Mouse (Mus musculus) kidney, embryonic 16.5 days (tissue): ENCODE results near the gene Shbg. TPM values are rescaled to one million over a fixed set of nuclear protein-coding genes. Genes with fewer than 3 reads are reported as not detected.

ENCODE experiments used
- ATAC-seq: fragments of 200-750 bp; cut with Nextera tagmentation; 2 replicates; pipeline ENCODE4 v1.8.0; 2017; ENCODE audit warnings: moderate TSS enrichment; ENCODE audit not compliant: low FRiP score, low TSS enrichment
- H3K27ac ChIP-seq: fragments of 300-500 bp; sonication (generic); 2 replicates; pipeline ENCODE4 v1.5.1; 2014; ENCODE audit warnings: low read length
- H3K27me3 ChIP-seq: fragments of 300-500 bp; sonication (generic); 2 replicates; pipeline ENCODE4 v1.6.1; 2014; ENCODE audit warnings: low read length, control low read depth, mixed read lengths; ENCODE audit not compliant: insufficient read depth
- H3K36me3 ChIP-seq: fragments of 300-500 bp; sonication (generic); 2 replicates; pipeline ENCODE4 v1.6.1; 2014; ENCODE audit warnings: low read length, control low read depth, mixed read lengths; ENCODE audit not compliant: insufficient read depth
- H3K4me1 ChIP-seq: fragments of 300-500 bp; sonication (generic); 2 replicates; pipeline ENCODE4 v1.6.1; 2014; ENCODE audit warnings: low read length, control low read depth, mixed read lengths; ENCODE audit not compliant: insufficient read depth
- H3K4me2 ChIP-seq: fragments of 300-500 bp; sonication (generic); replicated peaks from 2 replicates; pipeline ENCODE4 v1.6.1; 2014; ENCODE audit warnings: low read depth, low read length
- H3K4me3 ChIP-seq: fragments of 300-500 bp; sonication (generic); 2 replicates; pipeline ENCODE4 v1.5.1; 2014; ENCODE audit warnings: mild to moderate bottlenecking, low read length
- H3K9ac ChIP-seq: fragments of 300-500 bp; sonication (generic); replicated peaks from 2 replicates; pipeline ENCODE4 v1.6.1; 2014; ENCODE audit warnings: low read length
- H3K9me3 ChIP-seq: fragments of 300-500 bp; sonication (generic); 2 replicates; pipeline ENCODE4 v1.6.1; 2016; ENCODE audit warnings: low read length, control low read depth
- WGBS: fragments of 180-500 bp; shearing (Covaris S2); extraction: QIAGEN DNeasy Blood & Tissue Kit; methylation state at CpG from one replicate; pipeline ENCODE4 v1.1.7; 2014; 5-methylcytosine and 5-hydroxymethylcytosine counted together
- polyA plus RNA-seq: library from polyadenylated mRNA; unstranded; fragments of >200 nt; fragmentation: Nextera tagmentation; extraction: Ambion mirVana; gene quantifications from 2 replicates; pipeline ENCODE4 v1.2.1, GENCODE M21; 2015

The Shbg gene
- polyA plus RNA-seq, 1 experiment from 2014 or later, result not detected

DNA sequence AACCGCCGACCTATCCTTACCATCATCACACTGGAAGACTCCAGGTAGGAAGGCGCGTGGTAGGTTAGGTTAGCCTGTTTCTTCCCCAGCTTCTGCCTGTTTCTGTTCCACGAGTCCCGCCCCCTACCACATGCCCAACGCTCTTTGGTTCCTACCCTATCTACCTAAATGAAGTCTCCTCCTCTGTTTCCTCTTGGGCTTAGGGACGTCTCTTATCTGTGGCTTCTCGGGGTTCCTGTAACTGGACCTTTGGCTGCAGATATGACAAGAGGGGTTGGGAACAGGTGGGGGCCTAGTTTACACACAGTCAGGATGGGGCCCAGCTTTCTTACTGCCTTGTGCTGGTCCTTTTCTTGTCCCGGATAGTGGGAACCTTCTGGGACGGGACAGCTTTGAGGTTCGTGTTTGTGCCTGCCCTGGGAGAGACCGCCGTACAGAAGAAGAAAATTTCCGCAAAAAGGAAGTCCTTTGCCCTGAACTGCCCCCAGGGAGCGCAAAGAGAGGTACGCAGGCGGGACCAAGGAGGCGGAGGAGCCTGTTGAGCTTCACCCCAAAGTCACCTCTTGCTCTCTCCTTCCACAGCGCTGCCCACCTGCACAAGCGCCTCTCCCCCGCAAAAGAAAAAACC, 28.4 kb downstream of the Shbg start:
- Histone ChIP-seq H3K27me3 (no peaks in the 10 kb centered on the region), H3K4me3 (no peak overlapping the region), H3K9ac (no peak overlapping the region), H3K4me1 (no peaks in the 10 kb centered on the region), H3K9me3 (no peaks in the 10 kb centered on the region), H3K36me3 (peaks cover 71% of the 10 kb centered on the region), H3K27ac (no peak overlapping the region), H3K4me2 (no peak overlapping the region)
- ATAC-seq, result no peak
- whole genome bisulfite sequencing, result 88% methylated on average over 22 of the region's 22 CpGs

DNA sequence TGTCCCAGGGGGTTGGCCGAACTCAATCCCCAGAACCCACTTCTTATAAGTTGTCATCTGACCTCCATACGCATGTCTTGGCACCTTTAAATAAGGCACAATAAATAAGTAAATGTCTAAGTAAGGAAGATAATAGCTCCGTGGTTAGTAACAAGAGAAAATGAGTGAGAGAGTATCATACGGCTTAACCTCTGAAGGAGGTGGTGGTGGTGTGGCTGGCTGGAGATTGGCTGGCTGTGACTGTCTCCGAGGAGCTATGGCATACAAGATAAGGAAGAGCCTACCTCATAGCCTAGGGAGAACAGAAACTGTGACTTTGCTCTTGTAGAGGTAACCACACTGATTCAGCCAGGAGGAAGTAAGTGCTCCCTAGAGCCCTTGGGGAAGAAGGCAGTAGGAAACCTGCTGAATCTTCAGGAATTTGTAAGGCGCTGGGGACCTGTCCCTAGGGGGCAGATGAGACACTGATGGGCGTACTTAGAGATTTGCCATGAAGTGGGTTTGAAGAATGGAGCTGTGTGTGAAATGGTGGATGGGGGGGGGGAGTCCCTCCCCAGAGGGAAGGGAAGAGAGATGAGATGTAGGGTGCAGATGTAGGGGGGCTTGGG, 31.9 kb downstream of the Shbg start:
- 81% methylated on average over 7 of the region's 7 CpGs for WGBS
- Histone ChIP-seq H3K4me2 (no peak overlapping the region), H3K27ac (no peak overlapping the region), H3K9me3 (no peaks in the 10 kb centered on the region), H3K4me3 (no peak overlapping the region), H3K27me3 (no peaks in the 10 kb centered on the region), H3K4me1 (peaks cover 11% of the 10 kb centered on the region), H3K9ac (no peak overlapping the region), H3K36me3 (peaks cover 53% of the 10 kb centered on the region)
- no peak for ATAC-seq

DNA sequence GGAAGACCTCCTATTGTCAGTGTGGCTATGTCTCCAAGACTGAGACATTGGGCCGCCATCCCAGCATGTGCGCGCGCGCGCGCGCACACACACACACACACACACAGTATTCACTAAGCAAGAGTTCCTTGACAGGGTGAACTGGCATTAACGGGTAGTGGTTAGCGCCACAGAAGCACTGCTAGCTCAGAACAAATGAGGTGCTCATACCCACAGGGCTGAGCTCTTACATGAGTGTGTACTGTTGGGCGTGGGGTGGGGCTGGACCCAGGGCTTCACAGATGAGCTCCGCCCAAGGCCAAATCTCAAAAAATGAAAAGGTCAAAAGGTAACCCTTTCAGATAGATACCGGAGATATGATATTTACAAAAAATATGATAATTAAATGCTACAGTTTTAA, 32.8 kb downstream of the Shbg start:
- Histone ChIP-seq H3K4me2 (no peak overlapping the region), H3K27ac (no peak overlapping the region), H3K27me3 (no peaks in the 10 kb centered on the region), H3K4me1 (peaks cover 11% of the 10 kb centered on the region), H3K36me3 (peaks cover 44% of the 10 kb centered on the region), H3K9me3 (no peaks in the 10 kb centered on the region), H3K9ac (no peak overlapping the region), H3K4me3 (no peak overlapping the region)
- no peak for ATAC-seq
- WGBS, result 97% methylated on average over 13 of the region's 13 CpGs

DNA sequence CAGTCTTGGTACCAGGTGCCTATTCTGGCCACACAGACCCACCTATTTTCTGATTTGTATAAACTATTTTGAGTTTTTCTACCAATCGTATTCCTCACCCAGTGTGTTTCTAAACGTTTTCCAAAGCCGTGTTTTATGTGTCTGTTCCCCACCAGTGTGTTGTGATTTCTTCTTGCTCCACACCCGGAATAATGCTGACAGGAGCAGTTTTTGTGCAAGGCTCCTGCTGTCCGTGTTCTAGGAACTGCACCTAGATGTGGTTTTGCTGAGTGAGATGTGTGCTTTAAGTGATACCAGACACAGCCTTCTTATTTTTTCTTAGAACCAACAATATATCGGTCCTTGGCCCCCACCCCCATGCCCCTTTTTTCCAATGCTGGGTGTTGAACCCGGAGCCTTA, 33.7 kb downstream of the Shbg start:
- no peak overlapping the region for H3K4me2 ChIP-seq
- no peaks in the 10 kb centered on the region for H3K9me3 ChIP-seq
- no peak overlapping the region for H3K27ac ChIP-seq
- no peak overlapping the region for H3K4me3 ChIP-seq
- H3K9ac ChIP-seq, result no peak overlapping the region
- no peaks in the 10 kb centered on the region for H3K27me3 ChIP-seq
- no peak for ATAC-seq
- peaks cover 11% of the 10 kb centered on the region for H3K4me1 ChIP-seq
- 79% methylated on average over 7 of the region's 7 CpGs for whole genome bisulfite sequencing
- H3K36me3 ChIP-seq, result peaks cover 35% of the 10 kb centered on the region

DNA sequence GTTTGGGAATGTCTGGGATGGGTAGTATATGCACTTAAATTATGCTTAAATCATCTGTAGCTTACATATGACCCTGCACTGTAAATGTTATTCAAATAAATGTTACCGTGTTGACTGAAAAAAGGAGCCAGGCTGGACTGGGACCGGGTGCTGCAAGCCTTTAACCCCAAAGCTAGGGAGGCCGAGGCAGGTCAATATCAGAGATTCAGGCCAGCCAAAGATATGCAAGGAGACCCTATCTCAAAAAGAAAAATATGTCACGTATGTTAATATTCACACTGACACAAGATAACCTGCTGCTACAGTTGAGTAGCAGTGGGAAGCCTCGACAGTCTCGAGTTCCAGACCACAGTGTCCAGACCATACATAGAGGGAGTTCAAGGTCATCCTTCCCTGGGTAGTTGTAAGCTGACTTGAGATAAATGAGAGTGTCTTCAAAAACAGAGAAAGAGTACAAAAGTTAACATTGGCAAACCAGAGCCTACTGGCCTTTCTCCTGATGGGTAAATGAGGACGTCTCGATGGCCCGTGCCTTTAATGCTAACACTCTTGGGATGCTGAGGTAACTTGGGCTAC, 35.4 kb downstream of the Shbg start:
- H3K4me3 ChIP-seq, result peak overlapping the region; percentile 94; the same call in 1 of the 2 replicates
- no peak for ATAC-seq

DNA sequence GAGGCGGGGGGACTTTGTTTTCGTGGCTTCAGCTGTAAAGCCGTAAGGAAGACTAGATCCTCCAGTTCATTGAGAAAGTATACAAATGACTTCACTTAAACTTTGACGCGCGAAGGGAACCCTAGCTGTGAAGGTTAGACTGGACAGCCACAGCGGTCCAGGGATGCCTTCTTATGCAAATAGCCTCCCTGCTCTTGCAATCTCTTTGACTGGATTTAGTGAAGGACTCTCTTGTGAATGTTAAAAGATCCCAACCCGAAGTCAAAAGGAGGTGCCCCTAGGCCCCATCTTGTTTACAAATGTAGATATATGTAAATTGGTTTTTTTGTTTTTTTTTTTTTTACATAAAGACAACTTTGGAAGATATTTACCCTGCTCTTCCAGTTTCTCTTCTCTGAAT, 35.9 kb downstream of the Shbg start:
- Histone ChIP-seq H3K36me3 (peaks cover 13% of the 10 kb centered on the region; the same call in 1 of the 2 replicates), H3K4me1 (peaks cover 25% of the 10 kb centered on the region), H3K27ac (peak overlapping the region; percentile 99), H3K4me3 (peak overlapping the region; percentile 94), H3K4me2 (peak overlapping the region; percentile 77), H3K27me3 (no peaks in the 10 kb centered on the region), H3K9ac (peak overlapping the region; percentile 79), H3K9me3 (no peaks in the 10 kb centered on the region)
- no peak for ATAC-seq
- under 1% methylated on average over 8 of the region's 8 CpGs for WGBS

More for the DNA sequence above, 35.4 kb downstream of the Shbg start:
- peaks cover 25% of the 10 kb centered on the region for H3K4me1 ChIP-seq
- peaks cover 18% of the 10 kb centered on the region for H3K36me3 ChIP-seq
- H3K9ac ChIP-seq, result peak overlapping the region; percentile 7; the same call in 1 of the 2 replicates
- H3K9me3 ChIP-seq, result no peaks in the 10 kb centered on the region
- 63% methylated on average over 9 of the region's 9 CpGs for WGBS
- H3K27me3 ChIP-seq, result no peaks in the 10 kb centered on the region
- H3K4me2 ChIP-seq, result peak overlapping the region; percentile 77
- no peak overlapping the region for H3K27ac ChIP-seq

DNA sequence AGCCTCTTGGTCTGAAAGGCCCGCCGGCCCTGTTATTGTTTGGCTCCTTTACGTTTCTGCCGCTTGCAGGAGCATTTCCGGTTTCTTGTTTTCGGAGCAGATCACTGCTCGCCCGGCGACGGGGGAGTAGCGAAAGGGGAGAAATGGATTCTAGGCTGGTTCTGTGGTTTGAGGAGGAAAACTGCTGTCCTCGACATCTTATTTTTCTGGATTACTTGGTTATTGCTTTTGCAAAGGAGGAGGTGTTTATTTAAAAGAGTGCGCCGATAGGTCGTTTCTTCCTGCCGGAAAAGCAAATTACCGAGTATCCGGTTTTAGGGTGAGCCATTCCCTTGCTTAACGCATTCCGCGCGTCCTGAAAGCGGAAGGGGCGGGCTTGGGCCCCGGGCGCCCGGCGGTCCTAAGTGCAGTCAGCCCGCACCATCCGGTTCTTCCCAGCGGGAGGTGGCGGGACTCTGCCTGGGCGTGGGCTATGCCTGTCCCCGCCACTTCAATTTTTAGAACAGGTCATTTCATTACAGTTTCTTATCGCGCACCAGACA, 36.5 kb downstream of the Shbg start:
- Histone ChIP-seq H3K4me1 (peaks cover 25% of the 10 kb centered on the region), H3K4me3 (peak overlapping the region; percentile 94), H3K9ac (peak overlapping the region; percentile 79), H3K4me2 (peak overlapping the region; percentile 77), H3K27me3 (no peaks in the 10 kb centered on the region), H3K36me3 (peaks cover 10% of the 10 kb centered on the region; the same call in 1 of the 2 replicates), H3K27ac (peak overlapping the region; percentile 99), H3K9me3 (no peaks in the 10 kb centered on the region)
- WGBS, result 0% methylated on average over 36 of the region's 36 CpGs
- peak; percentile 87 for ATAC-seq

DNA sequence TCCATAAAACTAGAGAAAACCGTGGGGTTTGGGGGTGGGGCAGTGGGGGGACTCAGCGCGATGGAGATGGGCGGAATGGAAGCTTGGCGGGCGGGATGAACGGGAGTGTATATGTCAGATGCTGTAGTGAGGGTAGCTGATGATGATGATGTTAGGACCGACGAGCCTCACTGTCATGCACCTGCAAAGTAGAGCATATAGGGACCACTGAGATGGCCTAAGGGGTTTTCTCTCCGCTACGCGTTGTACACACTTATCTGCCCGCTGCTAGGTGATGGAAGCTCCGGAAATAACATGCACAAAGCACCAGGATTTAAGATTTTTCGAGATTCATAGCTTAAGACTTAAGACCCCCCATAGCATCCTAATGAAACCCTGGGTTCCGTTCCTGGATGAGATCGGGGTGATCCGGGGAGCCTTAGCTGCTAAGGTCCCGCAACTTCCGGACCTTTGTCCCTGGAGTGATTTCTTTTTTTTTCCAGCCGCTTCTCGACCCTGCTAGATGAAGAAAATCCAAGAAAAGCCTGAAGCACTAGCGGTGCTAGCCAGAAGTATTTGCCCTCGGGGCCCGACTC, 37.0 kb downstream of the Shbg start:
- no peaks in the 10 kb centered on the region for H3K27me3 ChIP-seq
- ATAC-seq, result peak; percentile 10
- under 1% methylated on average over 25 of the region's 25 CpGs for WGBS
- peak overlapping the region; percentile 94 for H3K4me3 ChIP-seq
- peak overlapping the region; percentile 79 for H3K9ac ChIP-seq
- no peaks in the 10 kb centered on the region for H3K9me3 ChIP-seq
- peak overlapping the region; percentile 77 for H3K4me2 ChIP-seq
- H3K36me3 ChIP-seq, result peaks cover 10% of the 10 kb centered on the region; the same call in 1 of the 2 replicates
- H3K27ac ChIP-seq, result peak overlapping the region; percentile 99
- H3K4me1 ChIP-seq, result peaks cover 25% of the 10 kb centered on the region

DNA sequence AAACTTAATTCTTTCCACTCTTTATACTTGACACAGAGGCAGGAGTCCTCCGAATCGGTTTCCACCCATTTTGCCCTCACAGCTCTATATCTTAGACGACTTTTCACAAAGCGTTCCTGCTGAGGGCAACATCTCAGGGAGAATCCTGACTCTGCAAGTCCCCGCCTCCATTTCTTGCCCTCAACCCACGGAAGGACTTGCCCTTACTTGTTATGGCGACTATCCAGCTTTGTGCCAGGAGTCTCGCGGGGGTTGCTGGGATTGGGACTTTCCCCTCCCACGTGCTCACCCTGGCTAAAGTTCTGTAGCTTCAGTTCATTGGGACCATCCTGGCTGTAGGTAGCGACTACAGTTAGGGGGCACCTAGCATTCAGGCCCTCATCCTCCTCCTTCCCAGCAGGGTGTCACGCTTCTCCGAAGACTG, 37.6 kb downstream of the Shbg start, which contains the start of the genes Wrap53 and Trp53:
Gene Wrap53 (minus strand): TSS at position 165 of the 424 bp plus-strand sequence.
Gene Trp53 (plus strand): TSS at position 269 of the 424 bp plus-strand sequence.
- no peaks in the 10 kb centered on the region for H3K9me3 ChIP-seq
- 0% methylated on average over 13 of the region's 13 CpGs for WGBS
- H3K27me3 ChIP-seq, result no peaks in the 10 kb centered on the region
- H3K9ac ChIP-seq, result peak within 1 kb of the TSS; percentile 83
- peak within 1 kb of the TSS; percentile 99 for H3K27ac ChIP-seq
- H3K4me1 ChIP-seq, result peaks cover 25% of the 10 kb centered on the region
- ATAC-seq, result peak; percentile 64
- H3K4me3 ChIP-seq, result peak within 1 kb of the TSS; percentile 94
- peaks cover 10% of the 10 kb centered on the region; the same call in 1 of the 2 replicates for H3K36me3 ChIP-seq
- peak within 1 kb of the TSS; percentile 89 for H3K4me2 ChIP-seq
